Mouse (Mus musculus) embryonic facial prominence, embryonic 13.5 days (tissue): ENCODE data around the gene Lipe. TPM values are rescaled to one million over a fixed set of nuclear protein-coding genes. Genes with fewer than 3 reads are reported as not detected.

ENCODE experiments used
- ATAC-seq: fragments of 200-750 bp; cut with Nextera tagmentation; 2 replicates; pipeline ENCODE4 v1.8.0; 2017; ENCODE audit warnings: low read depth; ENCODE audit not compliant: insufficient number of reproducible peaks, insufficient read depth, low FRiP score, low TSS enrichment
- H3K27ac ChIP-seq: fragments of 300-500 bp; sonication (generic); 2 replicates; pipeline ENCODE4 v1.5.1; 2015; ENCODE audit warnings: moderate library complexity, mild to moderate bottlenecking, inconsistent platforms
- H3K27me3 ChIP-seq: fragments of 300-500 bp; sonication (generic); 2 replicates; pipeline ENCODE4 v1.6.1; 2015; ENCODE audit warnings: mild to moderate bottlenecking, inconsistent platforms
- H3K36me3 ChIP-seq: fragments of 300-500 bp; sonication (generic); 2 replicates; pipeline ENCODE4 v1.6.1; 2015; ENCODE audit warnings: mild to moderate bottlenecking, inconsistent platforms
- H3K4me1 ChIP-seq: fragments of 300-500 bp; sonication (generic); 2 replicates; pipeline ENCODE4 v1.6.1; 2015; ENCODE audit warnings: inconsistent platforms
- H3K4me2 ChIP-seq: fragments of 300-500 bp; sonication (generic); 2 replicates; pipeline ENCODE4 v1.6.1; 2015; ENCODE audit warnings: moderate library complexity, mild to moderate bottlenecking, inconsistent platforms
- H3K4me3 ChIP-seq: fragments of 300-500 bp; sonication (generic); 2 replicates; pipeline ENCODE4 v1.5.1; 2015; ENCODE audit warnings: mild to moderate bottlenecking, inconsistent platforms
- H3K9ac ChIP-seq: fragments of 300-500 bp; sonication (generic); 2 replicates; pipeline ENCODE4 v1.6.1; 2015; ENCODE audit warnings: mild to moderate bottlenecking, inconsistent platforms
- H3K9me3 ChIP-seq: fragments of 300-500 bp; sonication (generic); 2 replicates; pipeline ENCODE4 v1.6.1; 2016; ENCODE audit warnings: inconsistent platforms
- WGBS: fragments of 180-500 bp; shearing (Covaris S2); methylation state at CpG from one replicate; pipeline ENCODE4 v1.1.7; 2015; ENCODE audit warnings: mixed read lengths; 5-methylcytosine and 5-hydroxymethylcytosine counted together
- polyA plus RNA-seq: library from polyadenylated mRNA; unstranded; fragments of >200 nt; fragmentation: Nextera tagmentation; extraction: Ambion mirVana; gene quantifications from 2 replicates; pipeline ENCODE4 v1.2.1, GENCODE M21; 2015

The Lipe gene
- polyA plus RNA-seq, 1 experiment from 2014 or later: 9.5 TPM

- no peak within 1 kb of the TSS for H3K4me3 ChIP-seq
- peaks cover 6% of the 10 kb centered on the region for H3K36me3 ChIP-seq
- no peak for ATAC-seq
- no peak within 1 kb of the TSS for H3K4me2 ChIP-seq
- H3K9me3 ChIP-seq: no peaks in the 10 kb centered on the region
- peak within 1 kb of the TSS; percentile 36; the same call in 1 of the 2 replicates for H3K9ac ChIP-seq
- no peak within 1 kb of the TSS for H3K27ac ChIP-seq
- WGBS: 43% methylated on average over 12 of the region's 12 CpGs
- H3K27me3 ChIP-seq: peaks cover 58% of the 10 kb centered on the region
- peaks cover 30% of the 10 kb centered on the region for H3K4me1 ChIP-seq
Observed at GRCm38 (mm10) chr7:25369058-25369749, 29.3 kb downstream of the Lipe start, which contains the start of gene Cnfn. Gene Cnfn, minus strand, starts transcription at chr7:25369724.

GRCm38 (mm10) chr7:25368333-25368732, 30.2 kb downstream of the Lipe start:
- H3K27me3 ChIP-seq: peaks cover 62% of the 10 kb centered on the region
- no peak overlapping the region; the same call in 1 of the 2 replicates for H3K4me2 ChIP-seq
- H3K9ac ChIP-seq: no peak overlapping the region
- no peak for ATAC-seq
- H3K4me1 ChIP-seq: peaks cover 30% of the 10 kb centered on the region
- WGBS: 18% methylated on average over 12 of the region's 12 CpGs
- no peak overlapping the region for H3K27ac ChIP-seq
- H3K4me3 ChIP-seq: no peak overlapping the region
- H3K36me3 ChIP-seq: peaks cover 15% of the 10 kb centered on the region
- no peaks in the 10 kb centered on the region for H3K9me3 ChIP-seq

- peaks cover 62% of the 10 kb centered on the region for H3K27me3 ChIP-seq
- no peak overlapping the region for H3K27ac ChIP-seq
- H3K4me3 ChIP-seq: 0 out of 2 replicates have a peak overlapping the region, but pooled peaks have one; percentile 3
- H3K4me1 ChIP-seq: peaks cover 30% of the 10 kb centered on the region
- H3K4me2 ChIP-seq: peak overlapping the region; percentile 21
- WGBS: 2% methylated on average over 33 of the region's 33 CpGs
- H3K9ac ChIP-seq: peak overlapping the region; percentile 3; the same call in 1 of the 2 replicates
- no peaks in the 10 kb centered on the region for H3K9me3 ChIP-seq
- H3K36me3 ChIP-seq: peaks cover 21% of the 10 kb centered on the region
- no peak for ATAC-seq
Observed at GRCm38 (mm10) chr7:25367632-25368293, 30.7 kb downstream of the Lipe start.

- WGBS: 21% methylated on average over 13 of the region's 13 CpGs
- Histone ChIP-seq H3K27me3 (peaks cover 62% of the 10 kb centered on the region), H3K9ac (peak overlapping the region; percentile 11; the same call in 1 of the 2 replicates), H3K4me1 (peaks cover 30% of the 10 kb centered on the region), H3K4me3 (no peak overlapping the region), H3K9me3 (no peaks in the 10 kb centered on the region), H3K4me2 (peak overlapping the region; percentile 10; the same call in 1 of the 2 replicates), H3K27ac (no peak overlapping the region; the same call in 1 of the 2 replicates), H3K36me3 (peaks cover 38% of the 10 kb centered on the region)
- ATAC-seq: no peak
Observed at GRCm38 (mm10) chr7:25365937-25366625, 32.4 kb downstream of the Lipe start.

GRCm38 (mm10) chr7:25363632-25364031, 34.9 kb downstream of the Lipe start:
- Histone ChIP-seq H3K27me3 (peaks cover 41% of the 10 kb centered on the region), H3K4me2 (no peak overlapping the region), H3K9ac (no peak overlapping the region), H3K36me3 (peaks cover 62% of the 10 kb centered on the region), H3K27ac (no peak overlapping the region), H3K9me3 (no peaks in the 10 kb centered on the region), H3K4me3 (no peak overlapping the region), H3K4me1 (peaks cover 23% of the 10 kb centered on the region)
- WGBS: 95% methylated on average over 17 of the region's 17 CpGs
- ATAC-seq: no peak

GRCm38 (mm10) chr7:25363151-25363550, 35.4 kb downstream of the Lipe start:
- peaks cover 67% of the 10 kb centered on the region for H3K36me3 ChIP-seq

GRCm38 (mm10) chr7:25358721-25359206, 39.7 kb downstream of the Lipe start:
- no peak for ATAC-seq
- no peaks in the 10 kb centered on the region for H3K9me3 ChIP-seq
- H3K36me3 ChIP-seq: peaks cover 98% of the 10 kb centered on the region
- 0 out of 2 replicates have a peak overlapping the region, but pooled peaks have one; percentile 3 for H3K9ac ChIP-seq
- H3K27ac ChIP-seq: no peak overlapping the region
- H3K4me1 ChIP-seq: no peaks in the 10 kb centered on the region
- no peaks in the 10 kb centered on the region for H3K27me3 ChIP-seq
- H3K4me2 ChIP-seq: no peak overlapping the region
- no peak overlapping the region for H3K4me3 ChIP-seq
- WGBS: 73% methylated on average over 19 of the region's 19 CpGs

More at GRCm38 (mm10) chr7:25363151-25363550, 35.4 kb downstream of the Lipe start:
- no peak overlapping the region for H3K4me2 ChIP-seq
- H3K9ac ChIP-seq: no peak overlapping the region
- ATAC-seq: no peak
- H3K4me1 ChIP-seq: peaks cover 23% of the 10 kb centered on the region
- H3K9me3 ChIP-seq: no peaks in the 10 kb centered on the region
- peaks cover 36% of the 10 kb centered on the region for H3K27me3 ChIP-seq
- WGBS: 88% methylated on average over 19 of the region's 19 CpGs
- H3K27ac ChIP-seq: no peak overlapping the region
- no peak overlapping the region for H3K4me3 ChIP-seq

- ATAC-seq: no peak
- H3K9ac ChIP-seq: no peak overlapping the region
- peaks cover 13% of the 10 kb centered on the region for H3K9me3 ChIP-seq
- H3K4me3 ChIP-seq: no peak overlapping the region
- no peak overlapping the region for H3K27ac ChIP-seq
- peaks cover 96% of the 10 kb centered on the region for H3K36me3 ChIP-seq
- WGBS: 89% methylated on average over 8 of the region's 8 CpGs
- H3K4me2 ChIP-seq: no peak overlapping the region
- no peaks in the 10 kb centered on the region for H3K27me3 ChIP-seq
- H3K4me1 ChIP-seq: no peaks in the 10 kb centered on the region
Observed at GRCm38 (mm10) chr7:25348861-25349260, 49.6 kb downstream of the Lipe start.

- no peak overlapping the region for H3K9ac ChIP-seq
- H3K36me3 ChIP-seq: peaks cover 88% of the 10 kb centered on the region
- H3K4me3 ChIP-seq: no peak overlapping the region
- H3K4me1 ChIP-seq: no peaks in the 10 kb centered on the region
- no peak for ATAC-seq
- no peaks in the 10 kb centered on the region for H3K9me3 ChIP-seq
- H3K27me3 ChIP-seq: no peaks in the 10 kb centered on the region
- no peak overlapping the region for H3K4me2 ChIP-seq
- no peak overlapping the region for H3K27ac ChIP-seq
- WGBS: 81% methylated on average over 20 of the region's 20 CpGs
Observed at GRCm38 (mm10) chr7:25341000-25341784, 57.3 kb downstream of the Lipe start.

GRCm38 (mm10) chr7:25339329-25339728, 59.2 kb downstream of the Lipe start:
- ATAC-seq: no peak
- H3K4me1 ChIP-seq: no peaks in the 10 kb centered on the region
- H3K27me3 ChIP-seq: no peaks in the 10 kb centered on the region
- H3K9me3 ChIP-seq: no peaks in the 10 kb centered on the region
- H3K27ac ChIP-seq: no peak overlapping the region
- WGBS: 89% methylated on average over 9 of the region's 9 CpGs
- H3K4me2 ChIP-seq: no peak overlapping the region
- H3K4me3 ChIP-seq: no peak overlapping the region
- no peak overlapping the region for H3K9ac ChIP-seq
- peaks cover 90% of the 10 kb centered on the region for H3K36me3 ChIP-seq

GRCm38 (mm10) chr7:25334472-25334871, 64.0 kb downstream of the Lipe start:
- Histone ChIP-seq H3K4me3 (no peak overlapping the region), H3K4me1 (no peaks in the 10 kb centered on the region), H3K27ac (no peak overlapping the region), H3K9me3 (no peaks in the 10 kb centered on the region), H3K4me2 (no peak overlapping the region), H3K27me3 (no peaks in the 10 kb centered on the region), H3K36me3 (peaks cover 85% of the 10 kb centered on the region), H3K9ac (no peak overlapping the region)
- 84% methylated on average over 12 of the region's 12 CpGs for WGBS
- ATAC-seq: no peak
